Mouse (Mus musculus) Patski (cell line): ENCODE measurements at regions not wholly inside any gene's neighbourhood (a gene's known extent, or its start where the extent isn't known, plus 50 kb on each side); places are given as distances from the start of the nearest gene placed in this dataset.
"Not testable (repeated sequence)": the region's sequence is repeated elsewhere in the genome, so short reads cannot be mapped to it uniquely, and the experiment has no call there.

Experiments used
- ATAC-seq: fragments of 100-300 bp; one replicate; pipeline ENCODE4 v1.8.0; 2021
- CTCF ChIA-PET: fragments of 350-600 bp; sonication (Branson Sonifier 250); formaldehyde crosslinking; loops from one replicate; lab custom pipeline; 2022; ENCODE audit warnings: inconsistent platforms; lab: Charles Lee
- POLR2A ChIA-PET: fragments of 350-600 bp; sonication (Branson Sonifier 250); formaldehyde crosslinking; loops from one replicate; lab custom pipeline; 2022; ENCODE audit warnings: antibody characterized with exemption, inconsistent platforms; lab: Charles Lee
- DNase-seq: peaks from one replicate; pipeline ENCODE4 v3.0.0-alpha.2; 2011; ENCODE audit warnings: low read depth, low spot score
- H3K27me3 ChIP-seq: fragments of 371-371 bp; one replicate; pipeline ENCODE4 v1.5.1; 2021
- CTCF ChIP-seq: fragments of 100-300 bp; IDR thresholded peaks from one replicate; pipeline ENCODE4 v1.5.1; 2021
- in situ Hi-C: fragments of 300-500 bp; cut with MboI; formaldehyde crosslinking; loops from 3 replicates; pipeline ENCODE4 v1.11.1; 2018; ENCODE audit warnings: low pct_unique_long_range_greater_than_20kb, mixed read lengths

DNA sequence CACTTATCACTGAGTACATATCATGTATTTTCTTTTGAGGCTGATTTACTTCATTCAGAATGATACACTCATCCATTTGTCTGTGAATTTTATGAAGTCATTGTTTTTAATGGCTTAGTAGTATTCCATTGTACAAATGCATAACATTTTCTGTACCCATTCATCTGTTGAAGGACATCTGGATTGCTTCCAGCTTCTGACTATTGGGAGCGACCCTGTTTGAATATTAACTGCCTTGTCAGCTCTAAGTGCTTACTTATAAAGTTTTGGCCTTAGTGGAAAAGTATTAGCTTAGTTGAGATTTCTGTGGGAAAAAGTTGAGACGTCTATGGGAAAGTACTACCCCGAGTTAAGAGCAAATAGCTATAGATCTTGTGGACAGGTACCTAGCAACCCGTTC is 120.4 kb downstream of the Hnmt start:
- in situ Hi-C loops, result no loop called here
- DNase-seq, result no peak
- CTCF ChIA-PET, result no interaction called here
- no peak for ATAC-seq
- no peaks in the 10 kb centered on the region for H3K27me3 ChIP-seq
- no peak for TF ChIP-seq CTCF
- POLR2A ChIA-PET, result no interaction called here

DNA sequence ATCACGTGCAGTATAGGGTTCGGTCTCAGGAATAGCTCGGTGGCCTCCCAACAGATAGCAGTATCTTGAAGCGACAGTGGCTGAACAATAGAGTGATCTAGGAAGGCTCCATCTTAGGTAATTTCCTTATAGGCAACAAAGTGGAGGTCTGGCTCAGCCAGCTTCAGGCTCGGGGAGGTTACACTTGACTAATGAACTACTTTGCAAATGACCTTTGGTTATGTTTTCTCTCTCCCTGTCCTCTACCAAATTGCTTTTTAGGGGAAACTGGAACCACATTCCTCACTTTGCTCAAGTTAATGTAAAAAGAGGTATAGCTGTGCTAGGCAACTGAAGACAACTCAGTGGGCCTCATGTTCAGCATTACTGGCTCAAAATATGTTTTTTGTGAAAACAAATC is 122.3 kb downstream of the Hnmt start:
- POLR2A ChIA-PET, result no interaction called here
- no peaks in the 10 kb centered on the region for H3K27me3 ChIP-seq
- no peak for TF ChIP-seq CTCF
- ATAC-seq (no peak), DNase-seq (no peak)
- CTCF ChIA-PET, result no interaction called here
- in situ Hi-C loops, result no loop called here

DNA sequence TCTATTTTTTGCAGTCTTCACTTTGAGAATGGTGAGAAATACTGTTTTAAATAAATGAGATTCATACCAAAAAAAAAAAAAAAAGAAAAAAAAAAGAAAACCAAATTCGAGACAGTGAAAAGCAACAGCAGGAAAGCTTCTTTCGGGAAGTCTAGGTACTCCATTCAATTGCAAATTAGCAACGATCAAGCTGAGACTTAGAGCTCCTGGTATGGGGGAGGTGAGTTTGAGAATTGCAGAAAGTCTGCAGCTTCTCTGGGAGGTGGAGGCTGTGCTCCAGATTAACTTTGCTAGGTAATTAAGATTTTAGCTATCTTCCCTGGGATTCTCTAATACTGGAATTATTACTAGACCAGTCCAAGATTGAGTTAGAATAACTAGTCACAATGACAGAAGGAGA is 140.4 kb downstream of the Hnmt start:
- H3K27me3 ChIP-seq, ATAC-seq, CTCF ChIA-PET, DNase-seq, in situ Hi-C loops: not testable (repeated sequence)
- POLR2A ChIA-PET, result interaction anchor here (0.6 kb wide), 1 partner anchor 452 kb away, joined by 3 read pairs; no protein-coding TSS in a partner anchor

DNA sequence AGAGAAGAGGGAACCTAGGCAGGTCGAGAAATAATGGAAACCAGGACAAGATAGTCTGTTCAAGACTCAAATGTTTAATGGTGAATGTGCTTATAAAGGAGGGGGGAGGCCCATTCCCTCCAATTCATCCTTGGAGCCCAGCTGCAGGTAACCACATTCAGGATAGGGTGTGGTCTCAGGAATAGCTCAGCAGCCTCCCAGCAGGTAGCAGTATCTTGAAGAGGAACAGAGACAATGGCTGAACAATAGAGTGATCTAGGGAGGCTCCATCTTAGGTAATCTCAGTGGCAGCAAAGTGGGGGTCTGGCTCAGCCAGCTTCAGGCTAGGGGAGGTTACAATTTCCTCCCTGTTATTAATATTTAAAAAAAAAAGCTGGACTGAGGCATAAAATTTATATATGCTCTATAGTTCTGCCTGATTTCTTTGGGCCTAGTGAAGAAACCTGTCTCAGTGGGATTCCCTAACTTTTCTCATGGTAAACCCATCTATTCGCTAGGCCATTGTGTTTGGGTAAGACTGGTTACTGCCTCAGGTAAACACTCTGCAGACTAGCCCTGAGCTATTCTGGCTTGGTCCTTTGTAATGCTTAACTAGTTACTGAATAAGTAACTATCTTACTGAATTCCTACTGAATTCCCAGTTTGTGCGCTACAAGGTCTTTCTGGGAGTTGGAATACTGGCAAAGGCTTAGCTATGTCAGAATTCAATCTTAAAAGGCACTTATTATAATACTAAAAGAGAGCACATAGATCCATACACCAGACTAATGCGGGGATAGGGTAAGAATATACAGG is 142.1 kb downstream of the Hnmt start:
- ATAC-seq, CTCF ChIA-PET, POLR2A ChIA-PET, H3K27me3 ChIP-seq, in situ Hi-C loops, DNase-seq: not testable (repeated sequence)

DNA sequence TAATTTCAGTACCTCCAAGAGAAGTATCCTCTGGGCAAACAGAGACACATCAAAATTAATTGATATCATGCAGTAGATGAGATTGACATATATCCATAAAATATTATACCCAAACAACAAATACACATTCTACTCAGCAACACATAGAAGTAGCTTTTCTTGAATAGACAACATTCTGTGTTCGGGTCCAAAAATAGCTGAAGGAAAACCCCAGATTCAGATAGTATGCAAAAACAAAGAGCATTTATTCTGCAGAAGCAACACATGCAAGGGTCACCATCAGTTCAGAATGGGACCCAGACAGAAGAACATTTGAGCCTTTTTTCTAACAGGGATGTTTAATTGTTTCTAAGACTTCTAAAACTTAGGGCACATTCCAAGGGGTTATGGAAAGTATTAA is 150.1 kb downstream of the Hnmt start:
- H3K27me3 ChIP-seq, result no peaks in the 10 kb centered on the region
- ATAC-seq (no peak), DNase-seq (no peak)
- ChIA-PET POLR2A (no interaction called here), CTCF (interaction anchor here (1.1 kb wide), 1 partner anchor 9 kb away, joined by 3 read pairs; no protein-coding TSS in a partner anchor)
- no peak for TF ChIP-seq CTCF
- in situ Hi-C loops, result no loop called here

DNA sequence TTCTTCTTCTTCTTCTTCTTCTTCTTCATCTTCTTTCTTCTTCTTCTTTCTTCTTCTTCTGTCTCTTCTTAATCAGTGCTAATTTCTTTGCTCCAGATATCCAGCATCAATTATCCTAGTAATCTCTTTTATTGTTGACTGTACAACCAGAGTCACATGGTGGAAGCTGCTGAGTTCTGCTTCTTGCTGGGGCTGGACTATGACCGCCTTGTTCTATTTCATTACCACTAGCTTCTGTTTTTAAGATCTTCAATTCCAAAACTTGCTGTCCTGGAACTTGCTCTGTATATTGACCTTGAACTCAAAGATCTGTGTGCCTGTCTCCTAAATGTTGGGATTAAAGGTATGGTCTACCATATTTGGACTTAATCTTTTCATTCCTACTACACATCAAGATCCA is 152.2 kb downstream of the Hnmt start:
- in situ Hi-C loops, result no loop called here
- no peak for DNase-seq
- POLR2A ChIA-PET, result no interaction called here
- TF ChIP-seq CTCF, result no peak
- no peak for ATAC-seq
- CTCF ChIA-PET, result no interaction called here
- H3K27me3 ChIP-seq, result no peaks in the 10 kb centered on the region

DNA sequence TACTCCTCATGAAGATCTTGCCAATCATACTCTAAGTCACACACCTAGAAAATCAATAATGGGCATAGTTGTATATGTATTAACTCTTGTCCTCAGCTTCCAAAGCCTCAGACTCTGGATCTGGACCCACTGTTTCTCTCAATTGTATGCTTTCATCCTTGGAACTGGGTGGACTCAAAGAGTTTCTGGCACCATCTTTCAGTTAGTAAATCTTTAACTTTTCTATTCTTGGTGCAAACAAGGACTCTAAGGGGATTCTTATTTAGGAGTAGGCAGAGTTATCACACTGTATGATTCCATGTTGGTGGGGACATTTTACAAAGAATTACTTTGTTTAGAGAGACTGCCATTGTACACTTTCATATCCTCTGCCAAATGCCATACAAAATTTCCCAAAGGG is 156.0 kb downstream of the Hnmt start:
- in situ Hi-C loops, result no loop called here
- ChIA-PET CTCF (no interaction called here), POLR2A (no interaction called here)
- TF ChIP-seq CTCF, result no peak
- ATAC-seq (no peak), DNase-seq (no peak)
- no peaks in the 10 kb centered on the region for H3K27me3 ChIP-seq

DNA sequence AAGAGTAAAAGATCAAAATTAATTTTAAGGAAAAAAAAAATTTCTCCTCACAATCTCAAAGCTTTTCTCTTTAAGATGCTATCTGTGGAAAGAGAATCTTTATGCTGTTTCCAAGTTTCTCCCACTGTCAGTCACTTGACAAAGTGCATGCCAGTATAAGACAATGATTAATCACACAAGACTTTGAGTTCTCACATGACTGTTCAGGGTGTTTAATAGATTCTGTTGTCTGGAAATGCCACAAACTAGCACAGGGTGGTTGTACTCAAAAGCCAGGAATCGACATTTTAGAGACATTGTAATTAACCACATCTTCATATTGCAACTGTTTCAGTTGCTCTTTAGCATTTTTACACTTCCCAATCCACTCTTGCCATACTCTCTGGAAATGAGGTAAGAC is 181.8 kb downstream of the Hnmt start:
- ATAC-seq (no peak), DNase-seq (no peak)
- ChIA-PET CTCF (no interaction called here), POLR2A (no interaction called here)
- H3K27me3 ChIP-seq, result no peaks in the 10 kb centered on the region
- in situ Hi-C loops, result no loop called here
- no peak for TF ChIP-seq CTCF

DNA sequence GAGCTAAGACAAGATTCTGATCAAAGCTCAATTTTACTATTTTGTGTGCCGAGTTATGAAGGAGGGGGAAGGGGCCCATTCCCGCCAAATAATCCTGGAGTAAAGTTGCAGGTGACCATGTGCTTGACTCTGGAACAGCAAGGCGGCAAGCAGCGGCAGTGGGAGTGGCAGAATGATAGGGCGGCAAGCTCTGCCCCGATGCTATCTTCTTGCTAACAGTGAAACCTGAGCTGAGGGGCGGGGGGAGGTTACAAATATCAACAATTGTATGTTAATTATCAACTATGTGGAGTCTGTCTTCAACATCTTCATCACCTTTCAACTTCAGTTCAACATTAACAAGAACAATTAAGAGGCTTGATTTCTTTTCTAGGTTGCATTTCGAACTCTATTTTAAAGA is 182.9 kb downstream of the Hnmt start:
- POLR2A ChIA-PET, result no interaction called here
- DNase-seq, result no peak
- H3K27me3 ChIP-seq, result no peaks in the 10 kb centered on the region
- in situ Hi-C loops, result no loop called here
- no peak for ATAC-seq
- CTCF ChIA-PET, result no interaction called here
- TF ChIP-seq CTCF, result no peak

DNA sequence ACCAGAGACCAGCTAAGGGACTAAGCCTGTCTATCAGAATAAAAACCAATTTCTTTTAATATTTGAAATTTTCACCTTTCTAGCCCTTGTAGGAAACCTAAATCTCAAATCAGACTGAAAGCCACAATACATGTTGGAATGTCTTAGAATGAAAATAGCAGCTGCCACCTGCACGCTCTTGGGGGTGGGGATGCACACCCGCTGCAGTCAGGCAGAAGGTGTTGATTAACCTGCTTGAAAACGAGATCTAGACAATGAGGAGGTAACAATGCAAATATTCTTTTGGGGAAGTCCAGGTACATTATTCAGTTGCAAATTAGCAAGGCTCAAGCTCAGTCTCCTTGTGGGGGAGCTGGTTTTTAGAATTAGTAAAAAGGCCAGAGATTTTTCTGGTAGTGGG is 186.9 kb downstream of the Hnmt start:
- ATAC-seq, H3K27me3 ChIP-seq, CTCF ChIA-PET, POLR2A ChIA-PET, in situ Hi-C loops, DNase-seq: not testable (repeated sequence)
